Comparison of ENCODE assay signal across 22 mouse cellular contexts in the genomic region with DNA sequence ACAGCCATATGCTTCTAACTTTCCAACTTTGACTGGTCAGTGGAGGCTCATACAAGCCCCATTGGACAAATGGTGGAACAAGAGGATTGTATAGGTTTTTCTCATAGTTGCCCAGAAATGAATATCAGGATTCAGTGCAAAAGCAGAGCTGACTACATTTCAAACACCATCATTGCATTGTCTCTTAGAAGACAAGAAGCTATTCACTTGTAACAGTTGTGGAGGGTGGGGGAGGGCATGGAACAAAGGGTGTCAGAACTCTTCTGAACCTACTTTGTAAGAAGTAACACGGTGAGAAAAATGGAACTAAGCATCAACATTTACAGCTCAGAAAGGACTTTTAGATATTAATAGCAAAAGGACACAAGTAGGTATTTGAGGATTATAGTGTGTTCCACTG. TPM values are rescaled to one million over a fixed set of nuclear protein-coding genes. Genes with fewer than 3 reads are reported as not detected.
DNase-seq lines count a peak whose midpoint lies in the region; TF ChIP-seq lines count a peak whose summit lies in the region.
"Had no signal": no experiment of that assay in that cellular context is flagged by ENCODE, and none has a peak within 500 bp of the region (broad histone marks: within the 10 kb centered on the region; RNA-seq: fewer than 3 reads in every experiment).

No protein-coding gene starts in this region.

- no peak for TF ChIP-seq CTCF in cerebellum, adult 2 months (IDR thresholded peaks at IDR 0.05; ENCODE audit: borderline replicate concordance, insufficient read depth, low read depth, low read length)
- no peak for TF ChIP-seq CTCF in layer of hippocampus, adult 2 months (conservative IDR thresholded peaks at IDR 0.05)
- TF ChIP-seq CTCF in cortical plate, adult 2 months (IDR thresholded peaks at IDR 0.05; ENCODE audit: extremely low read depth, insufficient read depth, low read length) = no peak

- 73% methylated on average over 1 of the region's 1 CpGs for WGBS in cerebellum, adult 2 months

- no peak for DNase-seq in cerebellum, adult 2 months
- DNase-seq in cerebellum, adult 9-10 months = no peak
- DNase-seq in layer of hippocampus, adult 2 months (ENCODE audit: low spot score in 2 of 2) = no peak
- DNase-seq in layer of hippocampus, postnatal 36 days = no peak
- DNase-seq in spleen, postnatal 14 days (ENCODE audit: low spot score in 2 of 2) = no peak
- no peak for DNase-seq in lung, postnatal 4 days
- DNase-seq: adrenal gland, adult 8-10 months; adrenal gland, postnatal 14 days; adrenal gland, postnatal 36 days; B cell, adult 2 months; cerebellum, adult 11-12 months; cerebellum, adult 8-10 months; embryo, embryonic 11 days had no signal

- H3K4me3 ChIP-seq in cerebellum, adult 2 months (replicated peaks; ENCODE audit: insufficient read depth, low read depth, low read length) = no peak overlapping the region
- no peak overlapping the region for H3K4me3 ChIP-seq in layer of hippocampus, adult 2 months
- no peak overlapping the region for H3K4me3 ChIP-seq in cortical plate, adult 2 months (ENCODE audit: insufficient read depth, low read length)
- H3K4me3 ChIP-seq: embryonic facial prominence, embryonic 13.5 days; embryonic facial prominence, embryonic 15.5 days; erythroblast, embryonic 14.5 days; forebrain, embryonic 10.5 days; forebrain, embryonic 12.5 days had no signal

- H3K27ac ChIP-seq in cerebellum, adult 2 months (ENCODE audit: insufficient read depth, low read length) = peak overlapping the region; percentile 13; the same call in 1 of the 2 replicates
- H3K27ac ChIP-seq in layer of hippocampus, adult 2 months = peak overlapping the region; percentile 46
- H3K27ac ChIP-seq in cortical plate, adult 2 months (ENCODE audit: insufficient read depth, low read length) = peak overlapping the region; percentile 91
- H3K27ac ChIP-seq: embryonic facial prominence, embryonic 13.5 days; embryonic facial prominence, embryonic 15.5 days; forebrain, embryonic 10.5 days; forebrain, embryonic 12.5 days had no signal

- no peak for TF ChIP-seq POLR2A in cerebellum, adult 2 months (IDR thresholded peaks at IDR 0.05; ENCODE audit: borderline replicate concordance, insufficient read depth, low read length)
- TF ChIP-seq POLR2A in cortical plate, adult 2 months (IDR thresholded peaks at IDR 0.05; ENCODE audit: extremely low read depth, insufficient read depth, low read length) = no peak

- H3K27me3 ChIP-seq in cerebellum, adult 2 months (ENCODE audit: control insufficient read depth, insufficient read depth, low read length) = peaks cover 2% of the 10 kb centered on the region; the same call in 1 of the 2 replicates
- H3K27me3 ChIP-seq: CH12.LX; embryonic facial prominence, embryonic 13.5 days; embryonic facial prominence, embryonic 15.5 days; forebrain, embryonic 12.5 days; Patski had no signal

- 0 out of 2 replicates have a peak, but pooled peaks cover 3% of the 10 kb centered on the region for H3K4me1 ChIP-seq in cerebellum, adult 2 months (ENCODE audit: control insufficient read depth, insufficient read depth, low read length)
- H3K4me1 ChIP-seq in cortical plate, adult 2 months (ENCODE audit: control insufficient read depth, insufficient read depth, low read length) = no peaks in the 10 kb centered on the region; the same call in 1 of the 2 replicates
- H3K4me1 ChIP-seq: embryonic facial prominence, embryonic 13.5 days; embryonic facial prominence, embryonic 15.5 days; forebrain, embryonic 10.5 days; forebrain, embryonic 12.5 days had no signal

RNA-seq across cellular contexts. Expression of a gene that starts 50.2 kb away (rescaled TPM):
- polyA plus RNA-seq in cerebellum, adult 2 months (2012; rRNA removed) = 1.4 and 1.7 TPM in 2 replicates
- total RNA-seq in layer of hippocampus, adult 2 months (2021) = 1 to 10 TPM; 7.8 to 9.0 TPM
- total RNA-seq in layer of hippocampus, postnatal 36 days (2021) = 1 to 10 TPM; 7.1 TPM
- 2.1 and 2.2 TPM in 2 replicates for polyA plus RNA-seq in cortical plate, adult 2 months (2012; rRNA removed)
- total RNA-seq: CH12.LX had no signal
- polyA plus RNA-seq: G1E had no signal

Comparison
In these comparisons a context has a peak if more than half of its experiments do, and no peak if none do; other contexts are left out.
1. H3K27ac ChIP-seq: peak in every context shown above with its lines; median percentile 91 in cortical plate, adult 2 months; 46 in layer of hippocampus, adult 2 months; 13 in cerebellum, adult 2 months.